Mouse (Mus musculus) C2C12 (cell line): ENCODE measurements around the gene Bicral.

Experiments
- CEBPB ChIP-seq: IDR thresholded peaks from one replicate; pipeline ENCODE4 v1.6.1; 2011; ENCODE audit warnings: low read depth, mild to moderate bottlenecking, control low read depth, moderate library complexity
- CTCF ChIP-seq: IDR thresholded peaks from one replicate; pipeline ENCODE4 v1.5.1; 2011; ENCODE audit not compliant: control insufficient read depth, insufficient read depth, insufficient read length
- MAX ChIP-seq: IDR thresholded peaks from one replicate; pipeline ENCODE4 v1.6.1; 2011; ENCODE audit warnings: mild to moderate bottlenecking, control low read depth
- MYOD1 ChIP-seq: IDR thresholded peaks from one replicate; pipeline ENCODE4 v1.6.1; 2011; ENCODE audit warnings: low read depth; ENCODE audit not compliant: control insufficient read depth, insufficient read length
- MYOG ChIP-seq: IDR thresholded peaks from one replicate; pipeline ENCODE4 v1.6.1; 2011; ENCODE audit not compliant: control insufficient read depth, insufficient read length; ENCODE audit errors: extremely low read depth
- USF1 ChIP-seq: IDR thresholded peaks from one replicate; pipeline ENCODE4 v1.6.1; 2011; ENCODE audit warnings: low read depth, mild to moderate bottlenecking, control low read depth, moderate library complexity

- TF ChIP-seq CTCF (no peak), MAX (no peak), MYOG (no peak), CEBPB (no peak), USF1 (no peak), MYOD1 (no peak)
These were observed 94.7 kb downstream of the Bicral start, which contains the start of gene Ptcra for GRCm38 (mm10) chr17:46763544-46763943.
